Comparison of ENCODE assay signal across 32 mouse cellular contexts in genomic region chr10:56426369-56426768, GRCm38 (mm10). TPM values are rescaled to one million over a fixed set of nuclear protein-coding genes. Genes with fewer than 3 reads are reported as not detected.
DNase-seq lines count a peak whose midpoint lies in the region; ATAC-seq and TF ChIP-seq lines count a peak whose summit lies in the region.
"Had no signal": no experiment of that assay in that cellular context is flagged by ENCODE, and none has a peak within 500 bp of the region (broad histone marks: within the 10 kb centered on the region; RNA-seq: fewer than 3 reads in every experiment).

No protein-coding gene starts in this region.

- H3K27me3 ChIP-seq in forebrain, embryonic 11.5 days (ENCODE audit: control insufficient read depth, insufficient read depth, low read length): no peaks in the 10 kb centered on the region
- no peaks in the 10 kb centered on the region for H3K27me3 ChIP-seq in forebrain, embryonic 16.5 days (replicated peaks; ENCODE audit: control insufficient read depth, insufficient read depth, low read length)
- H3K27me3 ChIP-seq in thymus, adult 2 months (ENCODE audit: control insufficient read depth, insufficient read depth, low read length): no peaks in the 10 kb centered on the region
- H3K27me3 ChIP-seq in intestine, embryonic 15.5 days (replicated peaks): no peaks in the 10 kb centered on the region
- H3K27me3 ChIP-seq: embryonic facial prominence, embryonic 12.5 days; forebrain, embryonic 12.5 days; hindbrain, embryonic 13.5 days; kidney, embryonic 15.5 days; liver, embryonic 12.5 days; midbrain, embryonic 15.5 days had no signal

- no peak overlapping the region for H3K27ac ChIP-seq in forebrain, embryonic 11.5 days (ENCODE audit: low read depth, low read length)
- H3K27ac ChIP-seq in forebrain, embryonic 16.5 days (ENCODE audit: low read length): no peak overlapping the region
- H3K27ac ChIP-seq in ES-E14 (ENCODE audit: insufficient read depth, low read depth, low read length, poor library complexity, severe bottlenecking): peak overlapping the region; percentile 69
- no peak overlapping the region for H3K27ac ChIP-seq in thymus, adult 2 months (ENCODE audit: control insufficient read depth, insufficient read depth, low read length)
- no peak overlapping the region for H3K27ac ChIP-seq in intestine, embryonic 15.5 days
- H3K27ac ChIP-seq: embryonic facial prominence, embryonic 12.5 days; forebrain, embryonic 12.5 days; hindbrain, embryonic 13.5 days; kidney, embryonic 15.5 days; layer of hippocampus, adult 2 months; liver, embryonic 12.5 days; macrophage; midbrain, embryonic 15.5 days; stomach, postnatal 0 days had no signal

- H3K4me3 ChIP-seq in forebrain, embryonic 11.5 days (ENCODE audit: low read depth, low read length): no peak overlapping the region
- no peak overlapping the region for H3K4me3 ChIP-seq in forebrain, embryonic 16.5 days (replicated peaks; ENCODE audit: low read length)
- H3K4me3 ChIP-seq in ES-E14 (ENCODE audit: insufficient read depth in 1 of 2, low read depth in 1 of 2, low read length in 2 of 2, poor library complexity in 1 of 2, severe bottlenecking in 1 of 2): no peak overlapping the region
- no peak overlapping the region for H3K4me3 ChIP-seq in thymus, adult 2 months (ENCODE audit: control insufficient read depth, insufficient read depth, low read length)
- no peak overlapping the region for H3K4me3 ChIP-seq in intestine, embryonic 15.5 days (replicated peaks)
- H3K4me3 ChIP-seq: embryonic facial prominence, embryonic 12.5 days; erythroblast, embryonic 14.5 days; forebrain, embryonic 12.5 days; hindbrain, embryonic 13.5 days; kidney, embryonic 15.5 days; layer of hippocampus, adult 2 months; liver, embryonic 12.5 days; midbrain, embryonic 15.5 days had no signal

- whole genome bisulfite sequencing in forebrain, embryonic 11.5 days: 57% methylated on average over 4 of the region's 4 CpGs
- WGBS in forebrain, embryonic 16.5 days: 44% methylated on average over 4 of the region's 4 CpGs
- 90% methylated on average over 4 of the region's 4 CpGs for WGBS in thymus, adult 2 months
- 53% methylated on average over 4 of the region's 4 CpGs for WGBS in intestine, embryonic 15.5 days

- H3K36me3 ChIP-seq in forebrain, embryonic 11.5 days (ENCODE audit: control insufficient read depth, insufficient read depth, low read length): no peaks in the 10 kb centered on the region
- H3K36me3 ChIP-seq in forebrain, embryonic 16.5 days (ENCODE audit: control insufficient read depth, insufficient read depth): no peaks in the 10 kb centered on the region
- H3K36me3 ChIP-seq in ES-E14 (ENCODE audit: control insufficient read depth, insufficient read depth, low read length, poor library complexity, severe bottlenecking): no peaks in the 10 kb centered on the region
- no peaks in the 10 kb centered on the region for H3K36me3 ChIP-seq in thymus, adult 2 months (ENCODE audit: control insufficient read depth, insufficient read depth, low read length)
- H3K36me3 ChIP-seq in intestine, embryonic 15.5 days: no peaks in the 10 kb centered on the region
- H3K36me3 ChIP-seq: embryonic facial prominence, embryonic 12.5 days; forebrain, embryonic 12.5 days; hindbrain, embryonic 13.5 days; kidney, embryonic 15.5 days; liver, embryonic 12.5 days; midbrain, embryonic 15.5 days had no signal

- no peak for TF ChIP-seq POLR2A in thymus, adult 2 months (IDR thresholded peaks at IDR 0.05; ENCODE audit: control insufficient read depth, extremely low read depth, insufficient read depth, low read length, poor library complexity)

- in situ Hi-C loops in ES-E14 (cut with MboI; ENCODE audit: low sequenced_read_pairs in 2 of 2, unreplicated experiment in 2 of 2): no loop called here

- no peak for DNase-seq in forebrain, embryonic 11.5 days (ENCODE audit: low spot score)
- DNase-seq in 3134 (ENCODE audit: extremely low read depth, insufficient read length, low spot score) (peak; percentile 6), ES-E14 (ENCODE audit: low read depth, low spot score) (peak; percentile 88), WW6 (ENCODE audit: low read depth, low spot score) (peak; percentile 68)
- no peak for DNase-seq in thymus, adult 2 months
- no peak for DNase-seq in adrenal gland, adult 8-10 months
- DNase-seq: adrenal gland, postnatal 10 days; cerebellum, adult 11 months; cerebellum, adult 9-10 months; cerebellum, postnatal 36 days; gastrocnemius, postnatal 14 days; heart, postnatal 4 days; kidney, adult 11 months; kidney, postnatal 36 days; liver, postnatal 0 days; right cerebral cortex, postnatal 4 days; thymus, adult 18-20 months; thymus, postnatal 36 days had no signal

- no peak overlapping the region for H3K4me2 ChIP-seq in forebrain, embryonic 11.5 days (ENCODE audit: low read depth, low read length, severe bottlenecking)
- H3K4me2 ChIP-seq in forebrain, embryonic 16.5 days (ENCODE audit: low read length): no peak overlapping the region
- no peak overlapping the region for H3K4me2 ChIP-seq in intestine, embryonic 15.5 days (replicated peaks)
- H3K4me2 ChIP-seq: embryonic facial prominence, embryonic 12.5 days; forebrain, embryonic 12.5 days; heart, embryonic 11.5 days; hindbrain, embryonic 13.5 days; kidney, embryonic 15.5 days; liver, embryonic 12.5 days; midbrain, embryonic 15.5 days had no signal

- no peaks in the 10 kb centered on the region for H3K9me3 ChIP-seq in forebrain, embryonic 11.5 days (ENCODE audit: control insufficient read depth, low read length)
- H3K9me3 ChIP-seq in forebrain, embryonic 16.5 days (ENCODE audit: control insufficient read depth, low read length): no peaks in the 10 kb centered on the region
- no peaks in the 10 kb centered on the region for H3K9me3 ChIP-seq in ES-E14 (ENCODE audit: control insufficient read depth, insufficient read depth, low read depth, low read length)
- H3K9me3 ChIP-seq in intestine, embryonic 15.5 days: no peaks in the 10 kb centered on the region
- H3K9me3 ChIP-seq: embryonic facial prominence, embryonic 12.5 days; forebrain, embryonic 12.5 days; hindbrain, embryonic 13.5 days; kidney, embryonic 15.5 days; liver, embryonic 12.5 days; midbrain, embryonic 15.5 days had no signal

- no peak overlapping the region for H3K9ac ChIP-seq in forebrain, embryonic 11.5 days (ENCODE audit: low read length)
- no peak overlapping the region for H3K9ac ChIP-seq in forebrain, embryonic 16.5 days (replicated peaks; ENCODE audit: low read depth, low read length)
- no peak overlapping the region for H3K9ac ChIP-seq in ES-E14 (ENCODE audit: insufficient read depth, low read depth, low read length, poor library complexity, severe bottlenecking)
- no peak overlapping the region for H3K9ac ChIP-seq in intestine, embryonic 15.5 days
- H3K9ac ChIP-seq: embryonic facial prominence, embryonic 12.5 days; forebrain, embryonic 12.5 days; hindbrain, embryonic 13.5 days; kidney, embryonic 15.5 days; liver, embryonic 12.5 days; liver, postnatal 0 days; midbrain, embryonic 15.5 days had no signal

- TF ChIP-seq CTCF in thymus, adult 2 months (IDR thresholded peaks at IDR 0.05; ENCODE audit: borderline replicate concordance, control insufficient read depth, extremely low read depth, insufficient read depth, low read length, poor library complexity): no peak

- ATAC-seq in forebrain, embryonic 11.5 days (replicated peaks; ENCODE audit: low FRiP score): 0 out of 2 replicates have a peak, but pooled peaks have one; percentile 22
- ATAC-seq in forebrain, embryonic 16.5 days: no peak
- no peak for ATAC-seq in intestine, embryonic 15.5 days
- ATAC-seq: liver, embryonic 12.5 days; liver, postnatal 0 days; midbrain, embryonic 15.5 days had no signal

- H3K4me1 ChIP-seq in forebrain, embryonic 11.5 days (replicated peaks; ENCODE audit: control insufficient read depth, insufficient read depth, low read length): no peaks in the 10 kb centered on the region
- 0 out of 2 replicates have a peak, but pooled peaks cover under 1% of the 10 kb centered on the region for H3K4me1 ChIP-seq in forebrain, embryonic 16.5 days (replicated peaks; ENCODE audit: control insufficient read depth, insufficient read depth, low read length)
- peaks cover 6 to 20% of the 10 kb centered on the region in 2 experiments; a peak in 3 of 4 replicates for H3K4me1 ChIP-seq in ES-E14 (ENCODE audit: control insufficient read depth in 2 of 2, insufficient read depth in 2 of 2, low read length in 2 of 2, poor library complexity in 1 of 2)
- no peaks in the 10 kb centered on the region for H3K4me1 ChIP-seq in thymus, adult 2 months (replicated peaks; ENCODE audit: control insufficient read depth, insufficient read depth, low read length)
- H3K4me1 ChIP-seq in intestine, embryonic 15.5 days (replicated peaks): 0 out of 2 replicates have a peak, but pooled peaks cover 6% of the 10 kb centered on the region

TF ChIP-seq in ES-E14, 5 proteins besides CTCF, POLR2A, EP300 and RAD21:
- TF ChIP-seq CHD2 (IDR thresholded peaks at IDR 0.05; ENCODE audit: low read depth, low read length) (peak; percentile 55; the same call in 1 of the 2 replicates), MAFK (IDR thresholded peaks at IDR 0.05; ENCODE audit: insufficient read depth, low read depth, low read length) (no peak)

RNA-seq across cellular contexts. Expression of gene Gja1, which starts 49.2 kb away (rescaled TPM):
- polyA plus RNA-seq in forebrain, embryonic 11.5 days (2014; fragmentation: Nextera tagmentation; extraction: Ambion mirVana): 150 and 166 TPM in 2 replicates
- polyA plus RNA-seq in forebrain, embryonic 16.5 days (2015; fragmentation: Nextera tagmentation; extraction: Ambion mirVana): 82.5 and 126 TPM in 2 replicates
- total RNA-seq in ES-E14 (2012; rRNA removed): 156 and 171 TPM in 2 replicates
- polyA plus RNA-seq in thymus, adult 2 months (2012; rRNA removed): 4.6 and 7.3 TPM in 2 replicates
- 100 to 1,000 TPM in 3 of 4 experiments, 10 to 100 TPM in 1; 75.2 to 356 (median 209) TPM for total RNA-seq in adrenal gland, adult 8-10 months (2022)
- 38.6 and 43.2 TPM in 2 replicates for polyA plus RNA-seq in intestine, embryonic 15.5 days (2015; fragmentation: Nextera tagmentation; extraction: Ambion mirVana)
- total RNA-seq: MEL had no signal
- polyA plus RNA-seq: erythroblast, embryonic 14.5 days had no signal

Comparison
In these comparisons a context has a peak if more than half of its experiments do, and no peak if none do; other contexts are left out.
1. DNase-seq: peak in 3134 (single experiment), ES-E14 (single experiment) and WW6 (single experiment); none in forebrain, embryonic 11.5 days (single experiment), thymus, adult 2 months (single experiment) and adrenal gland, adult 8-10 months (single experiment).